Mouse (Mus musculus): ENCODE data around the gene March2. TPM values are rescaled to one million over a fixed set of nuclear protein-coding genes. Genes with fewer than 3 reads are reported as not detected.
"Not testable (repeated sequence)": the region's sequence is repeated elsewhere in the genome, so short reads cannot be mapped to it uniquely, and the experiment has no call there.

The March2 gene
- polyA plus RNA-seq, 1 experiment from 2014 or later = 274 TPM

GRCm38 (mm10) chr17:33749451-33749850 lies 31.0 kb upstream of the March2 start:
- no peak overlapping the region for H3K4me2 ChIP-seq
- WGBS (ENCODE audit: insufficient replicate concordance) = 93% methylated on average over 5 of the region's 5 CpGs
- H3K4me3 ChIP-seq (replicated peaks) = no peak overlapping the region
- H3K36me3 ChIP-seq (replicated peaks) = peaks cover 60% of the 10 kb centered on the region
- H3K27ac ChIP-seq (replicated peaks) = no peak overlapping the region
- no peak overlapping the region for H3K9ac ChIP-seq
- H3K27me3 ChIP-seq = no peaks in the 10 kb centered on the region
- H3K4me1 ChIP-seq (replicated peaks) = peaks cover 16% of the 10 kb centered on the region
- no peak for ATAC-seq (ENCODE audit: insufficient read depth)
- no peaks in the 10 kb centered on the region for H3K9me3 ChIP-seq (replicated peaks)

DNA sequence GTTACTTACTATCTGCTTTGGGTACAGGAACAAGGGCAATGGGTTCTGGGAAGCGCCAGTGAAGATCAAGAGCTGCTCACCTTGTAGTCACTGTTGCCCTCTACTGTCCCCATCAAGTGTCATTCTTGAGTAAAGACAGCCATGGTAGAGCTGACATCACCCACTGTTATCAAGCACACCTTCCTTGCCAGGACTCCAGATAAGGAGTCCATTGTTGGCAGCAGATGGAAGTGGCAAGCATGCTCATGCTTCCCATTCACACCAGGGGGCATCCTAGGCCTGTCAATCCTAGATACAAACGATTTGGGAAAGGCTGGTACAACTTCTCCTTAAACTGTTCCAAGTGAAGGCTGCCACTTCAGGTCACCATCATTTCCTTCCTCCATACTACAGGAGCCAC lies 27.5 kb upstream of the March2 start:
- H3K4me3 ChIP-seq (replicated peaks) = no peak overlapping the region
- H3K27ac ChIP-seq (replicated peaks) = no peak overlapping the region
- peaks cover 55% of the 10 kb centered on the region for H3K36me3 ChIP-seq (replicated peaks)
- WGBS (ENCODE audit: insufficient replicate concordance) = 53% methylated on average over 2 of the region's 2 CpGs
- H3K9ac ChIP-seq = no peak overlapping the region
- peak; percentile 42 for ATAC-seq (ENCODE audit: insufficient read depth)
- H3K4me1 ChIP-seq (replicated peaks) = peaks cover 16% of the 10 kb centered on the region
- H3K27me3 ChIP-seq = no peaks in the 10 kb centered on the region
- no peaks in the 10 kb centered on the region for H3K9me3 ChIP-seq (replicated peaks)
- H3K4me2 ChIP-seq = no peak overlapping the region

DNA sequence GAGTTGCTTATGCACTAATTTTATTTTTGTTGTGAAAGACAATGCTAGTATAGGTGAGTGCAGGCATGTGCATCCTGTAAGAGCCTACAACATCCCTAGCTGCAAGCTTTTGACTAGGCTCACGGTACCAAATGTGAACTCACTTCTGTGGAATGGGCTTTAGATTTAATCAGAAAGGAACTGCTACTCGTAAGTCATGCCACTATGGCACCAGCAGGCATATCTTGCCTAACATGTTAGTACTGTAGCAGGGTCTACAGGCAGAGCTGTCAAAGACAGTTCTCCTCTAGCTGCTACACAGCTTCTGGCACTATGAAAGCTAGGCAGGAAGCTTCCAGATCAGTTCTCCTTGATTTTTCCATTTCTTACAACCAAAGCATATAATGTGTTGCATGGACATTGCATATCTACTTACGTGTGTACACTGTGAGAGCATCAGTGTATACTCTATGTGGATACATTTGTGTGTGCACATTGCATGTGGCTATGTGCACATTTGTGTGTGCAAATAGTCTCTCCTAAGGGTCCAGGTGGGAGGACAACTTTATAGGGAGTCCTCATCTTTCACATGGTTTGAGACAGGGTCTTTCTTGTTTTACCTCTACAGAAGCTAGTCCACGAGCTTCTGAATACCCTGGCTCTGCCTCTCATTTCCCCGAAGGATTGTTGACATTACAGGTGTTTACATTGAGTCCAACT lies 26.4 kb upstream of the March2 start:
- WGBS (ENCODE audit: insufficient replicate concordance) = 78% methylated on average over 5 of the region's 5 CpGs
- Histone ChIP-seq H3K27me3 (no peaks in the 10 kb centered on the region), H3K4me2 (no peak overlapping the region), H3K4me3 (replicated peaks) (no peak overlapping the region), H3K4me1 (replicated peaks) (peaks cover 11% of the 10 kb centered on the region), H3K36me3 (replicated peaks) (peaks cover 44% of the 10 kb centered on the region), H3K9ac (no peak overlapping the region), H3K27ac (replicated peaks) (no peak overlapping the region), H3K9me3 (replicated peaks) (no peaks in the 10 kb centered on the region)
- ATAC-seq (ENCODE audit: insufficient read depth) = no peak

DNA sequence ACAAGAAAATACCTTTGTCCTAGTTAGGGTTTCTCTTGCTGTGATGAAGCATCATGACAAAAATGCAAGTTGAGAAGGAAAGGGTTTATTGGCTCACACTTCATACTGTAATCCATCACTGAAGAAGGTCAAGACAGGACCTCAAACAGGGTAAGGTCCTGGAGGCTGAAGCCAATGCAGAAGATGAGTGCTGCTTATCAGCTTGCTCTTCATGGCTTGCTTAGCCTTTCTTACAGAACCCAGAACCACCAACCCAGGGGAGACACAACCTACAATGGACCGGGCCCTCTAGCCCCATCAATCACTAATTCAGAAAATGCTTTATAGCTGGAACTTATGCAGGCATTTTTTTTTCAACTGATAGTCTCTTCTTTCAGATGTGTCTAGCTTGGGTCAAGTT lies 23.9 kb upstream of the March2 start:
- H3K9me3 ChIP-seq (replicated peaks) = no peaks in the 10 kb centered on the region
- peaks cover 20% of the 10 kb centered on the region for H3K36me3 ChIP-seq (replicated peaks)
- H3K27me3 ChIP-seq = no peaks in the 10 kb centered on the region
- no peak overlapping the region for H3K27ac ChIP-seq (replicated peaks)
- H3K4me3 ChIP-seq (replicated peaks) = no peak overlapping the region
- H3K4me1 ChIP-seq (replicated peaks) = peaks cover 11% of the 10 kb centered on the region
- WGBS (ENCODE audit: insufficient replicate concordance) = 89% methylated on average over 1 of the region's 1 CpGs
- no peak overlapping the region for H3K4me2 ChIP-seq
- H3K9ac ChIP-seq = no peak overlapping the region
- no peak for ATAC-seq (ENCODE audit: insufficient read depth)

- not testable (repeated sequence) for H3K36me3 ChIP-seq (replicated peaks); H3K27ac ChIP-seq (replicated peaks); H3K27me3 ChIP-seq; H3K4me3 ChIP-seq (replicated peaks); H3K4me1 ChIP-seq (replicated peaks); H3K9ac ChIP-seq; ATAC-seq (ENCODE audit: insufficient read depth); H3K9me3 ChIP-seq (replicated peaks); H3K4me2 ChIP-seq
- 39% methylated on average over 10 of the region's 10 CpGs for WGBS (ENCODE audit: insufficient replicate concordance)
Measured at GRCm38 (mm10) chr17:33733526-33733925, 15.1 kb upstream of the March2 start.

DNA sequence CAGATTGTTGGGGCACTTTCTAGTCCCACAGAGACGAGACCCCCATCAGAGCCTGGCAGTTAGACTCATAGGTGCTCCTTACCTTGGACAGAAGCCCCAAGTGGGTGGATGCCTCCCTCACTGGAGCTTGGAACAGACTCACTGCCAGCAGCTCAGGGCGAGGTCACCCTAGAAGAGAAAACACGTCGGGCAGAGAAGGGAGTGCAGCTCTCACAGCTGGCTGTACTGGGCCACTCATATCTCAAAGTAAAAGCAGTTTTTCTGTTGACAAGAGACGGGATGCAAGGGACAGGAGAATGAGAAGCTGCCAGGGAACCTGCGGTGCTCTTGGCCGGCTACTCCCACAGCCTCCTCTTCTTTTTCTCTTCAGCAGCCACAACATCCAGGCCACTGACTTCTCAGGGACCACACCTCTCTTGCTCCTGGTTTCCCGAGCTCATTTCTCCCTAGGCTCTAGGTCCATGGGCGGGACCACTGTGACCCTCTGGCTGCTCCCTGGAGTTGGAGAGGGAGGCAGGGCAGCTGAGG lies 14.2 kb upstream of the March2 start:
- not testable (repeated sequence) for H3K27me3 ChIP-seq; H3K4me3 ChIP-seq (replicated peaks); H3K9me3 ChIP-seq (replicated peaks); H3K4me1 ChIP-seq (replicated peaks); H3K4me2 ChIP-seq; H3K36me3 ChIP-seq (replicated peaks); ATAC-seq (ENCODE audit: insufficient read depth); H3K27ac ChIP-seq (replicated peaks); H3K9ac ChIP-seq
- 49% methylated on average over 9 of the region's 9 CpGs for WGBS (ENCODE audit: insufficient replicate concordance)

GRCm38 (mm10) chr17:33729215-33729614 lies 10.7 kb upstream of the March2 start:
- 52% methylated on average over 2 of the region's 2 CpGs for WGBS (ENCODE audit: insufficient replicate concordance)
- Histone ChIP-seq H3K27ac (replicated peaks) (no peak overlapping the region), H3K4me1 (replicated peaks) (no peaks in the 10 kb centered on the region), H3K9ac (no peak overlapping the region), H3K9me3 (replicated peaks) (no peaks in the 10 kb centered on the region), H3K27me3 (peaks cover 3% of the 10 kb centered on the region; the same call in 1 of the 2 replicates), H3K4me2 (no peak overlapping the region), H3K4me3 (replicated peaks) (no peak overlapping the region), H3K36me3 (replicated peaks) (no peaks in the 10 kb centered on the region)
- ATAC-seq (ENCODE audit: insufficient read depth) = no peak

- Histone ChIP-seq H3K4me1 (replicated peaks) (no peaks in the 10 kb centered on the region), H3K36me3 (replicated peaks) (no peaks in the 10 kb centered on the region), H3K4me2 (no peak overlapping the region), H3K4me3 (replicated peaks) (no peak overlapping the region), H3K27ac (replicated peaks) (no peak overlapping the region), H3K9ac (no peak overlapping the region), H3K27me3 (peaks cover 3% of the 10 kb centered on the region; the same call in 1 of the 2 replicates), H3K9me3 (replicated peaks) (no peaks in the 10 kb centered on the region)
- WGBS (ENCODE audit: insufficient replicate concordance) = 55% methylated on average over 2 of the region's 2 CpGs
- ATAC-seq (ENCODE audit: insufficient read depth) = no peak
Measured at GRCm38 (mm10) chr17:33728396-33728795, 9.9 kb upstream of the March2 start.

DNA sequence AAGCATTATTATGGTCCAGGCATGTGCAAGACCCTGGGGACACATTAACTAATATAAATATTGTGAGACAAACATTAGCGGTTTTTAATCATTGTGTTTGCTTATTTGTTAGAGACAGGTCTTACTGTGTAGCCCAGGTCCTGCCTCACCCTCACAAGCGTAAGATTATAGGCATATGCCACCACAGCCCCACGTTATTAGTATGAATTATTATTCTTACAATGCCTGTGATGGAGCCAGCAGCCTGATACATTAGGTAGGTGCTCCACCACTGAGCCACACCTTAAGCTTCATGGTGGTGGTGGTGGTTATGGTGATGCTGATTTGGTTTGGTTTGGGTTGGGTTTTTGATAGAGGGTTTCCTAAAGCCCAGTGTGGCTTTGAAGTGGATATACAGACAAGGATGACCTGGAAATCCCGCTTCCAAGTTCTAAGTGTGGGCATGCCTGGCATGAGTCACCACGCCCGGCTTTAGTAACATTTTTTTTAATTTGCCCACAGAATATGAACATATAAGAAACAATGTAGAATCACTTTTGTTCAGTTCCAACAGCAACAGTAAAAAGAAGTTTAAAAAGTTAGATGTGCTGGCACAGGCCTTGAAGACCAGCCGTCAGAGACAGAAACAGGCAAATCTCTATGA lies 1.4 kb upstream of the March2 start:
- no peak overlapping the region for H3K9ac ChIP-seq
- peaks cover 19% of the 10 kb centered on the region for H3K36me3 ChIP-seq (replicated peaks)
- H3K9me3 ChIP-seq (replicated peaks) = no peaks in the 10 kb centered on the region
- peak overlapping the region; percentile 71; the same call in 1 of the 2 replicates for H3K27ac ChIP-seq (replicated peaks)
- no peaks in the 10 kb centered on the region for H3K27me3 ChIP-seq
- no peak overlapping the region for H3K4me3 ChIP-seq (replicated peaks)
- H3K4me1 ChIP-seq (replicated peaks) = peaks cover 38% of the 10 kb centered on the region
- H3K4me2 ChIP-seq = no peak overlapping the region
- ATAC-seq (ENCODE audit: insufficient read depth) = no peak
- WGBS (ENCODE audit: insufficient replicate concordance) = 80% methylated on average over 7 of the region's 7 CpGs

DNA sequence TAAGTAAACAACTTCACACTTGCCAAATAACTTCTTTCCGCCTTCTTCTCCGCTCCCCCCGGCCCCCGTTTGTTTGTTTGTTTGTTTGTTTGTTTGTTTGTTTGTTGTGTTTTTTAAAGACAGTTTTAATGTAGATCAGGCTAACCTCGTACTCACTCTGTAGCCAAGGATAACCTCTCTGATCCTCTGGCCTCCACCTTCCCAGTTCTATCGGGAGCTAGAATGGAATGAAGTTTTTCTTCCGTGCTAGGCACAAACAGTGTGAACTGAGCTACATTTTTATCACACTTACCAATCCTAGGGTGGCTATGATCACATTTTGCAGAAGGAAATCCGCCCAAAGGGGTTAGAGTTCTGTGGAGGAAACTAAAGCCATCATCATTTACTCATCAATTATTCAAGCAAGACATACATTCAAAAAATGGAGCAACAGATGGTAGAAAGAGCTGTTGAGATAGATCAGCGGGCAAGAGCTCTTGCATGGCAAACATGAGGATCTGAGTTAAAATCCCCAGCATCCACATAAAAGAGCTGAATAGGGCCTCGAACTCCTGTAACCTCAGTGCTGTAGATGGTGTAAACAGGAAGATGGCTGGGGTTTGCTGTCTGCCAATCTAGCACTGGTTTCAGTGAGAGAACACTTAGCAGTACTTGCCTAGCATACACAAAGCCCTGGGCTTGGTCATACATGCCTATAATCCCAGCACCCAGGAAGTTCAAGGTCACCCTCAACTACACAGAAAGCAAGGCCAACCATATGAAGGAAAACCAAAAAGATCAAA lies 665 bp upstream of the March2 start:
- no peak for ATAC-seq (ENCODE audit: insufficient read depth)
- Histone ChIP-seq H3K36me3 (replicated peaks) (peaks cover 25% of the 10 kb centered on the region), H3K4me1 (replicated peaks) (peaks cover 45% of the 10 kb centered on the region), H3K9me3 (replicated peaks) (no peaks in the 10 kb centered on the region), H3K27me3 (no peaks in the 10 kb centered on the region), H3K27ac (replicated peaks) (peak overlapping the region; percentile 71), H3K4me2 (peak overlapping the region; percentile 47), H3K9ac (0 out of 2 replicates have a peak overlapping the region, but pooled peaks have one; percentile 11), H3K4me3 (replicated peaks) (peak overlapping the region; percentile 94)
- WGBS (ENCODE audit: insufficient replicate concordance) = 37% methylated on average over 10 of the region's 10 CpGs

DNA sequence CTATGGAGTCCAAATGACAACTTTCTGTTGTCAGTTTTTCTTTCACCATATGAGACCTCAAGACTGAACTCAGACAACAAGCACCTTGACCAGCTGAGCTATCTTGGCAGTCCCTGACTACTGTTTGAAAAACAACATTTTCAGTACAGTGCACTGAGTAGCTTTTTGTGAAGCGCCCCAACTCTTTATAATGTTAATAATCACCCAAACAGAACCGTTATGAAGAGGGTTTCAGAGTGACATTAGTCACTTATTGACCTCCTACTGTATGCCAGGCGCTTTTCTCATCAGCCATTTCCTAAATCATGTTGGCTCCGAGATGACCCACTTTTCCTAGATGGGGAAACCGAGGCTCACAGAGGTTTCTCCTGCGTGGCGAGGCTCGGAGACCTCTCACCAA lies 488 bp downstream of the March2 start:
- Histone ChIP-seq H3K4me1 (replicated peaks) (peaks cover 49% of the 10 kb centered on the region), H3K36me3 (replicated peaks) (peaks cover 25% of the 10 kb centered on the region), H3K27me3 (no peaks in the 10 kb centered on the region), H3K27ac (replicated peaks) (peak overlapping the region; percentile 94), H3K9me3 (replicated peaks) (no peaks in the 10 kb centered on the region), H3K4me3 (replicated peaks) (peak overlapping the region; percentile 94), H3K9ac (peak overlapping the region; percentile 94), H3K4me2 (peak overlapping the region; percentile 73)
- ATAC-seq (ENCODE audit: insufficient read depth) = no peak
- WGBS (ENCODE audit: insufficient replicate concordance) = 5% methylated on average over 8 of the region's 8 CpGs

All from liver, embryonic 15.5 days (tissue).